Mouse (Mus musculus): ENCODE measurements at regions not wholly inside any gene's neighbourhood (a gene's known extent, or its start where the extent isn't known, plus 50 kb on each side); places are given as distances from the start of the nearest gene placed in this dataset.

DNA sequence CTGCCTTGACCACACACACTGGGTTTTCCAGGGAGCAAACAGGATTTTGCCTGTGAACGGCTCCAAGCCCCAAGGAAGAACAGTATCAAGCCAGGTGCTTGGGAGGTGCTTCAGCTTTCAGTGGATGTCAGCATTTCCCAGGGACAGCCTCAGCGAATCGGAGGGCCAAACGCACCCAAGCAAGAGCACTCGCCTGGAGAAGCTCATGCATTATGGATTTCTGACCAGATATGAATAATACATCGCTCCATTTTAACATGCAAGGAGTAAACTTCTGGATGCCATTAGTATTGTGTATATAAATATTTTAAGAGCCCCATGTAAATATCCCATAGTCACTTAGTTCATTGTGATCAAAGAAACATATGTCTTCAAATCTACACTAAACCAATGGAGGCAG, 530.6 kb upstream of the Jmjd1c start:
- 93% methylated on average over 6 of the region's 6 CpGs for WGBS
- Histone ChIP-seq H3K4me1 (replicated peaks; ENCODE audit: control insufficient read depth, insufficient read depth, low read length) (no peaks in the 10 kb centered on the region), H3K4me3 (ENCODE audit: control insufficient read depth, insufficient read depth, low read length) (no peak overlapping the region), H3K36me3 (ENCODE audit: control insufficient read depth, insufficient read depth, low read length) (no peaks in the 10 kb centered on the region), H3K27ac (ENCODE audit: control insufficient read depth, insufficient read depth, low read length) (no peak overlapping the region), H3K27me3 (ENCODE audit: control insufficient read depth, insufficient read depth, low read length) (no peaks in the 10 kb centered on the region)
- DNase-seq: no peak
- TF ChIP-seq CTCF (IDR thresholded peaks at IDR 0.05; ENCODE audit: borderline replicate concordance, control insufficient read depth, extremely low read depth, insufficient read depth, low read length, poor library complexity): no peak
- TF ChIP-seq POLR2A (IDR thresholded peaks at IDR 0.05; ENCODE audit: control insufficient read depth, extremely low read depth, insufficient read depth, low read length, poor library complexity): no peak

DNA sequence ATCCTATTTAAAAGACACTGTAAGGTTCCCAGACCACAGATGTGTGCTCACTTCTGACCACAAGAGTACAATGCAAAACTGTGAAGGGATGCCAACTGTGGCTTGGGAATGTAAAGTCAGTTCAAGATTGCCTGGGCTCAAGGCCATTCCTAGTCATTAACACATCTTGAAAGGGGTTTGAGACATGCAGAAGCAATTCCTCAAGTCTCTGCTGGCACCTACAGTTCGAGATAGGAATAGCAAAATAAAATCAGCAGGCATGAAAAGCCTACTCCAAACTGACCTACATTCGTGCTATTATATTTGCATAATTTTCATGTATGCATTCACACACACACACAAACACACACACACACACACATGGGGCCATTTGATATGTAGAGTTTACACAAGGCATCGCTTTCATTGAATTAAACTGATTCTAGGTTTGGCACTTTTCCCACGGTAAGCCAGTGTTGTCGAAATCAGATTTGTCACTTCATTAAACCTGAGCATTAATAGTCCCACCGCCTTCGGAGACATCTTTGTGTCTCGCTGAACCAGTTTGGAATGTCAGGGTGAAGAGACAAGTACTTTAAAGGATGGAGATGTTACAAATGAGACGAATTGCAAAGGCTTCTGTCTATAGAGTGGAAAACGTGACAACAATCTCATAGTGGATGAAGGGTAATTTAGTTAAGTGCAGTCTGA, 520.9 kb upstream of the Jmjd1c start:
- TF ChIP-seq CTCF (IDR thresholded peaks at IDR 0.05; ENCODE audit: borderline replicate concordance, control insufficient read depth, extremely low read depth, insufficient read depth, low read length, poor library complexity): no peak
- no peak for TF ChIP-seq POLR2A (IDR thresholded peaks at IDR 0.05; ENCODE audit: control insufficient read depth, extremely low read depth, insufficient read depth, low read length, poor library complexity)
- 62% methylated on average over 10 of the region's 10 CpGs for WGBS
- no peak for DNase-seq
- Histone ChIP-seq H3K27ac (ENCODE audit: control insufficient read depth, insufficient read depth, low read length) (no peak overlapping the region), H3K27me3 (ENCODE audit: control insufficient read depth, insufficient read depth, low read length) (no peaks in the 10 kb centered on the region), H3K4me3 (ENCODE audit: control insufficient read depth, insufficient read depth, low read length) (no peak overlapping the region), H3K4me1 (replicated peaks; ENCODE audit: control insufficient read depth, insufficient read depth, low read length) (no peaks in the 10 kb centered on the region), H3K36me3 (ENCODE audit: control insufficient read depth, insufficient read depth, low read length) (no peaks in the 10 kb centered on the region)

DNA sequence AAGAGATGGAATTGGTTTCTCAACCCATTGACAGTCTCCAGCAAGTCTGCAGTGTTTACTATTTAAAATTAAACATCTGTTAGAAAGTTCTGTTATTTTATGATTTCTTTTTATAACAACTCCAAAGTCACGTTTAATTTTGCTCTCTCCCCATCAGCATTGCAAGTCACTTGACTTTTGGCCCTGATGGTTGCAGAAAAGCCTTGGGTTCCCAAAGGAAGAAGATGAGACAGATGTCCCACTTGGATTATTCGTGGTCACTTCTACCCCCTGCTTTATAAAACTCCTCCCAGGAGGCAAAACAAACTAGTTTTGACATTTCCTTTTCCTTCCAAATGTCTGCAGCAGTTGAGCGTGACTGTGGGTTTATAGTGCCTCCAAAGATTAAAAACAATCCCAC, 502.9 kb upstream of the Jmjd1c start:
- TF ChIP-seq POLR2A (IDR thresholded peaks at IDR 0.05; ENCODE audit: control insufficient read depth, extremely low read depth, insufficient read depth, low read length, poor library complexity): no peak
- TF ChIP-seq CTCF (IDR thresholded peaks at IDR 0.05; ENCODE audit: borderline replicate concordance, control insufficient read depth, extremely low read depth, insufficient read depth, low read length, poor library complexity): no peak
- Histone ChIP-seq H3K36me3 (ENCODE audit: control insufficient read depth, insufficient read depth, low read length) (no peaks in the 10 kb centered on the region), H3K27ac (ENCODE audit: control insufficient read depth, insufficient read depth, low read length) (no peak overlapping the region), H3K4me3 (ENCODE audit: control insufficient read depth, insufficient read depth, low read length) (no peak overlapping the region), H3K27me3 (ENCODE audit: control insufficient read depth, insufficient read depth, low read length) (no peaks in the 10 kb centered on the region), H3K4me1 (replicated peaks; ENCODE audit: control insufficient read depth, insufficient read depth, low read length) (no peaks in the 10 kb centered on the region)
- 62% methylated on average over 3 of the region's 3 CpGs for WGBS
- DNase-seq: no peak

DNA sequence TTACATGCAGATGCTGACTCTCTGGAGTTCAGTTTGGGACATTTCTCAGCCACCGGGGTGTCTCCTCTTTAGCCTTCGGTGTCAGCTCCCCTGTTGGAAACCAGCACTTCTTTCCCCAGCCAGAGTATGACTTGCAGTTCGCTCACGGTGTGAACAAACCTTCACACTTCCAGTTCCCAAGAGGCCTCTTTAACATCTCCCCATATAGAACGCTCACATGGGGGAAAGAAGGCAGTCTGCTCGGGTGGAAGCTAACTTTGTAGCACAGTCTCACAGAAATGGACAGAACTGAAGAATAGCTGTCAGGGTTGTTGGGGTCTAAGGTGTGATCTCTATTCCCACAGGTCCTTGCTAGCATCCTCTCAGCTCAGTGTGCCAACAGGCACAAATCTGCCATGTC, 502.4 kb upstream of the Jmjd1c start:
- Histone ChIP-seq H3K27me3 (ENCODE audit: control insufficient read depth, insufficient read depth, low read length) (no peaks in the 10 kb centered on the region), H3K36me3 (ENCODE audit: control insufficient read depth, insufficient read depth, low read length) (no peaks in the 10 kb centered on the region), H3K4me3 (ENCODE audit: control insufficient read depth, insufficient read depth, low read length) (no peak overlapping the region), H3K27ac (ENCODE audit: control insufficient read depth, insufficient read depth, low read length) (no peak overlapping the region), H3K4me1 (replicated peaks; ENCODE audit: control insufficient read depth, insufficient read depth, low read length) (no peaks in the 10 kb centered on the region)
- 64% methylated on average over 6 of the region's 6 CpGs for WGBS
- TF ChIP-seq POLR2A (IDR thresholded peaks at IDR 0.05; ENCODE audit: control insufficient read depth, extremely low read depth, insufficient read depth, low read length, poor library complexity) (no peak), CTCF (IDR thresholded peaks at IDR 0.05; ENCODE audit: borderline replicate concordance, control insufficient read depth, extremely low read depth, insufficient read depth, low read length, poor library complexity) (no peak)
- DNase-seq: no peak

DNA sequence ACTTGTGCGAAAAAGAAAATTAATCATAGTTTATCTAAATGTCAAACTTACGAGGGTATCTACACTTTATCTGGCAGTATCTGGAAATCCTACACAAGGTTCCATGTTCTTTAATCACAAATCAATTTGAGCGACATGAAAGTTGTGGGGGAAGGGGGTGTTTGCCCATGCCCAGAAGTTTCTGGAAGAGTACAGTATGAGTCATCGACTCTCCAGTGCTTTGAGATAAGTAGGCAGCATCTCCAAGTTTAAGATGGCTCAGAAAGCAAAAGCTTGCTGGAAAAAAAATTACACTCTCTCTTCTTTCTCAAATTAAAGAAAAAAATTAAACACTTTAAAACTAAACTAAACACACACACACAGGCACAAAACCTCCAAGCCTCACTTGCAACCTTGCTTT, 498.0 kb upstream of the Jmjd1c start:
- Histone ChIP-seq H3K4me1 (replicated peaks; ENCODE audit: control insufficient read depth, insufficient read depth, low read length) (no peaks in the 10 kb centered on the region), H3K4me3 (ENCODE audit: control insufficient read depth, insufficient read depth, low read length) (no peak overlapping the region), H3K36me3 (ENCODE audit: control insufficient read depth, insufficient read depth, low read length) (no peaks in the 10 kb centered on the region), H3K27ac (ENCODE audit: control insufficient read depth, insufficient read depth, low read length) (no peak overlapping the region), H3K27me3 (ENCODE audit: control insufficient read depth, insufficient read depth, low read length) (no peaks in the 10 kb centered on the region)
- WGBS: 85% methylated on average over 4 of the region's 4 CpGs
- DNase-seq: no peak
- TF ChIP-seq POLR2A (IDR thresholded peaks at IDR 0.05; ENCODE audit: control insufficient read depth, extremely low read depth, insufficient read depth, low read length, poor library complexity) (no peak), CTCF (IDR thresholded peaks at IDR 0.05; ENCODE audit: borderline replicate concordance, control insufficient read depth, extremely low read depth, insufficient read depth, low read length, poor library complexity) (no peak)

DNA sequence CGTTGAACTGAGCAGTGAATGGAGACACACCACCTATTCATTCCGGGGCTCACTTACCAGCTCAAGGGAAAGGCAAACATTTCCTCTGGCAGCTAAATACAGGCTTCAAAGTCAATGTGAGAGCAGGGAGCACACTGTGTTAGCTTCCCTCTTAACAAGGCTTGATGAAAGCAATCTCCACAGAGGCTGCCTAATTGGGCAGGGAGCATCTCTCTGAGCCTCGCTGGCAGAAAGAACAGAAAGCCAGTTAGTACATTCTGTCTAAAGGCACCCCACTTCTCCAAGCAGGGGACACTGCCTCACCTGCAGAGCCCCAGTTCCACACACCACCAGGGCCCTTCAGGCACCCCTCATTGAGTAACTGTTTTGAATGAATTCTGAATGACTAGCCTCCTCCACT, 488.8 kb upstream of the Jmjd1c start:
- TF ChIP-seq POLR2A (IDR thresholded peaks at IDR 0.05; ENCODE audit: control insufficient read depth, extremely low read depth, insufficient read depth, low read length, poor library complexity) (no peak), CTCF (IDR thresholded peaks at IDR 0.05; ENCODE audit: borderline replicate concordance, control insufficient read depth, extremely low read depth, insufficient read depth, low read length, poor library complexity) (no peak)
- no peaks in the 10 kb centered on the region for H3K36me3 ChIP-seq (ENCODE audit: control insufficient read depth, insufficient read depth, low read length)
- no peaks in the 10 kb centered on the region for H3K27me3 ChIP-seq (ENCODE audit: control insufficient read depth, insufficient read depth, low read length)
- DNase-seq: no peak
- WGBS: 82% methylated on average over 3 of the region's 3 CpGs
- H3K4me3 ChIP-seq (ENCODE audit: control insufficient read depth, insufficient read depth, low read length): no peak overlapping the region
- no peaks in the 10 kb centered on the region for H3K4me1 ChIP-seq (replicated peaks; ENCODE audit: control insufficient read depth, insufficient read depth, low read length)
- H3K27ac ChIP-seq (ENCODE audit: control insufficient read depth, insufficient read depth, low read length): no peak overlapping the region

DNA sequence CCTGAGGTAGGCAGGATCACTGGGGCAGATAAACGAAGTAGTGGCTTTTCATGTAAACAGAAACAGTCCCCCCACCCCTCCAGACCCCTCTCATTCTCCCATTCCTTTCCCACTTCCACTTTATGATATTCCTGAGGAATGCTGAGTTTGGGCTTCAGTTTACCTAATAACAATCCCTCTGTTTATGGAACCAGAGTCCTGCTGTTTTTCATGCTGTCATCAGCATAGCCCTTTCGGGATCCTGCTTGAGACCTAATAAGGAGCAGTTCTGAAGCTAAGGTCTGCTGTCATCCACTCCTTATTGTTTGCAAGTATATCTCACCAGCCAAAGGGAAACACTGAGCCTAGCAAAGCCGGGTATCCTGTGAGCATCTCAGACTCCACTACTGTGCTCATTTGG, 479.6 kb upstream of the Jmjd1c start:
- no peak for DNase-seq
- WGBS: 56% methylated on average over 3 of the region's 3 CpGs
- TF ChIP-seq CTCF (IDR thresholded peaks at IDR 0.05; ENCODE audit: borderline replicate concordance, control insufficient read depth, extremely low read depth, insufficient read depth, low read length, poor library complexity): no peak
- no peak for TF ChIP-seq POLR2A (IDR thresholded peaks at IDR 0.05; ENCODE audit: control insufficient read depth, extremely low read depth, insufficient read depth, low read length, poor library complexity)

More for the DNA sequence above, 479.6 kb upstream of the Jmjd1c start:
- H3K4me1 ChIP-seq (replicated peaks; ENCODE audit: control insufficient read depth, insufficient read depth, low read length): no peaks in the 10 kb centered on the region
- H3K4me3 ChIP-seq (ENCODE audit: control insufficient read depth, insufficient read depth, low read length): no peak overlapping the region
- no peak overlapping the region for H3K27ac ChIP-seq (ENCODE audit: control insufficient read depth, insufficient read depth, low read length)
- H3K36me3 ChIP-seq (ENCODE audit: control insufficient read depth, insufficient read depth, low read length): no peaks in the 10 kb centered on the region
- H3K27me3 ChIP-seq (ENCODE audit: control insufficient read depth, insufficient read depth, low read length): no peaks in the 10 kb centered on the region
